Mouse (Mus musculus): ENCODE measurements around the gene Dennd2a.

DNA sequence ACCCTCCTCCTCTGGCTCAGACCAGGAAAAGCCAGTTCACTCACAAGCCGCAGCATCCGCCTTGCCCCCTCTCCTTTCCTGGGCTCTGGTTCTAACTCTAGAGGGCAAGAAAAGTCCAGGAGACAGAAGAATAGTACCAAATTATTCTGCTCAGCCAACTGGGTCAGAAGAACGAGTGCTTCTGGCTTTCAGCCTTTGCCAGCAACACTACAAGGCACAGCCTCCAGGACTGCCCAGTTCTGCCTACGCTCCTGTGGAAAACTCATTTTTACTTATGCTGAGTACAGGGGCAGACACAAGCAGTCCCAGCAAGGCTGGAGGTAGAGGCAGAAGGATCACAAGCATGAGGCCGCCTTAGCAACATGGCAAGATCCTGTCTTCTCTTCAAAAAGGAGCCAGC is 9.6 kb downstream of the Dennd2a start:
- TF ChIP-seq POLR2A (IDR thresholded peaks at IDR 0.05; ENCODE audit: low read depth, low read length) = no peak
- no peak for TF ChIP-seq CTCF (IDR thresholded peaks at IDR 0.05; ENCODE audit: extremely low read depth, insufficient read depth, insufficient read length, insufficient replicate concordance)

All from spleen, adult 2 months (tissue).